Mouse (Mus musculus) embryonic facial prominence, embryonic 12.5 days (tissue): ENCODE measurements around the gene Igfbp6. TPM values are rescaled to one million over a fixed set of nuclear protein-coding genes. Genes with fewer than 3 reads are reported as not detected.
A peak's percentile ranks its signal among the peaks of the same experiment; 100 is the strongest.

ENCODE experiments used
- ATAC-seq: fragments of 200-750 bp; cut with Nextera tagmentation; 2 replicates; pipeline ENCODE4 v1.8.0; 2017; ENCODE audit not compliant: insufficient number of reproducible peaks, insufficient read depth, low FRiP score, low TSS enrichment
- H3K27ac ChIP-seq: fragments of 300-500 bp; sonication (generic); 2 replicates; pipeline ENCODE4 v1.5.1; 2016; ENCODE audit warnings: mild to moderate bottlenecking
- H3K27me3 ChIP-seq: fragments of 300-500 bp; sonication (generic); 2 replicates; pipeline ENCODE4 v1.6.1; 2016; ENCODE audit warnings: mild to moderate bottlenecking, moderate library complexity
- H3K36me3 ChIP-seq: fragments of 300-500 bp; sonication (generic); 2 replicates; pipeline ENCODE4 v1.6.1; 2016; ENCODE audit warnings: mild to moderate bottlenecking
- H3K4me1 ChIP-seq: fragments of 300-500 bp; sonication (generic); 2 replicates; pipeline ENCODE4 v1.6.1; 2016
- H3K4me2 ChIP-seq: fragments of 300-500 bp; sonication (generic); replicated peaks from 2 replicates; pipeline ENCODE4 v1.6.1; 2016; ENCODE audit warnings: mild to moderate bottlenecking, moderate library complexity
- H3K4me3 ChIP-seq: fragments of 300-500 bp; sonication (generic); 2 replicates; pipeline ENCODE4 v1.5.1; 2016; ENCODE audit warnings: mild to moderate bottlenecking
- H3K9ac ChIP-seq: fragments of 300-500 bp; sonication (generic); 2 replicates; pipeline ENCODE4 v1.6.1; 2016; ENCODE audit warnings: mild to moderate bottlenecking, moderate library complexity
- H3K9me3 ChIP-seq: fragments of 300-500 bp; sonication (generic); 2 replicates; pipeline ENCODE4 v1.6.1; 2016; ENCODE audit warnings: mild to moderate bottlenecking, moderate library complexity
- WGBS: fragments of 180-500 bp; shearing (Covaris S2); methylation state at CpG from one replicate; pipeline ENCODE4 v1.1.7; 2016; 5-methylcytosine and 5-hydroxymethylcytosine counted together
- polyA plus RNA-seq: library from polyadenylated mRNA; unstranded; fragments of >200 nt; fragmentation: Nextera tagmentation; extraction: Ambion mirVana; gene quantifications from 2 replicates; pipeline ENCODE4 v1.2.1, GENCODE M21; 2016

Igfbp6 gene
- polyA plus RNA-seq, 1 experiment from 2014 or later: 0.92 TPM

DNA sequence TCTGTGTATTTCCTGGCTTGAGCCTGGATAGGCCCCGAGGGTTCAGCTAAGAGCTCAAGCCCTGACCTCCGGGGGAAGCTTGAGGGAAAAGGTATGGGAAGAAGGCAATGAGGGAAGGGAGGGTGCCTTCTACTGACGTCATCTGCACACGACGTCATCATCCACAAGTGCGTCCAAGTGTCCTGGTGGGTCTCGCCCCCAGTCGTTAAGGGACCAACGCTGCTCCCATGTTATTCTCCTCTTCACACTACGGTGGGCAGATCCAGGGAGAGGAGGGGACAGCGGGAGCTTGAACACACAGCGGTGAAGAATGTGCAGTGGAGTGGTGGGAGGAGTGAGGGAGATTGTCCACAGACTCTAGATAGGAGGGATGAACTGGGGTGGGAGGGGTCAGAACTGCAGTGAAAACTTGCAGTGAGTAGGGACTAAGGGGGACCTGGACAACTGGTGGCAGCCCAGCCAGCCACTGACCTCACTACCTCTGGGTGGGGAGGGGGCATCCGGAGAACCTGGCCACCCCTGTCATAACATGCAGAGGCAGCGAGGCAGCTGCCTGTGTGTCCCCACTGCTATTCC, 40.7 kb upstream of the Igfbp6 start:
- Histone ChIP-seq H3K27ac (peak overlapping the region; percentile 96), H3K36me3 (peaks cover 14% of the 10 kb centered on the region; the same call in 1 of the 2 replicates), H3K4me3 (peak overlapping the region; percentile 41), H3K27me3 (peaks cover 15% of the 10 kb centered on the region; the same call in 1 of the 2 replicates), H3K4me2 (peak overlapping the region; percentile 81), H3K9ac (peak overlapping the region; percentile 61), H3K4me1 (peaks cover 80% of the 10 kb centered on the region), H3K9me3 (no peaks in the 10 kb centered on the region)
- ATAC-seq: no peak
- WGBS: 7% methylated on average over 14 of the region's 14 CpGs

DNA sequence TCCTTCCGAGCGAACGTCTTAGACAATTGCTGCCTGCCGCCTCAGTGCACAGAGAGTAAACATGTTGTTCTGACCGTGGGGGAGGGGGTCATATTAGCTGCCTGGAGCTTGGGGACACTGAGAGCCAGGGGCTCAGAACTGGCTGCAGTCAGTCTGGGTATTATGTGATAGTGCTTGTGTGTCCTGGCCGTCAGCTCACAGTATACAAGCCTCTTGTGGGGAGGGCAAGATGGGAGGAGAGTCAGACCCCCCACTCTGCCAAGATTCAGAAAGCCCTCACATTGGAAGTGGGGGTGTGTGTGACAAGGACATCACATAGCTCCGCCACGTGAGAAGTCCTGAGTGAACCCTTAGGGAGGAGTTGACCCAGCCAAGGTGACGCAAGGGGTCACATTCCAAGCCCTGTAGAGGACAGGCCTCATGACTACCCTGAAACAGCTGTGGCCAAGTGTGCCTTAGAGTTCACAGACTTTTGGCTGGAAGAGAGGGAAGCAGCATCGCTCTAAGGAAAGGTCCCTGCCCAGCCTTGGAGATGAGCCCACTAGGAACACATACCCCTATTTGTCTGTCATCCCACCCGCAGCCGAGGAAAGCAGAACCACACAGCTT, 40.1 kb upstream of the Igfbp6 start:
- H3K9ac ChIP-seq: peak overlapping the region; percentile 61; the same call in 1 of the 2 replicates
- peaks cover 18% of the 10 kb centered on the region; the same call in 1 of the 2 replicates for H3K36me3 ChIP-seq
- 12% methylated on average over 12 of the region's 12 CpGs for WGBS
- H3K4me3 ChIP-seq: peak overlapping the region; percentile 41
- no peaks in the 10 kb centered on the region for H3K9me3 ChIP-seq
- peaks cover 15% of the 10 kb centered on the region; the same call in 1 of the 2 replicates for H3K27me3 ChIP-seq
- H3K27ac ChIP-seq: peak overlapping the region; percentile 96
- H3K4me1 ChIP-seq: peaks cover 74% of the 10 kb centered on the region
- no peak for ATAC-seq
- peak overlapping the region; percentile 81 for H3K4me2 ChIP-seq

DNA sequence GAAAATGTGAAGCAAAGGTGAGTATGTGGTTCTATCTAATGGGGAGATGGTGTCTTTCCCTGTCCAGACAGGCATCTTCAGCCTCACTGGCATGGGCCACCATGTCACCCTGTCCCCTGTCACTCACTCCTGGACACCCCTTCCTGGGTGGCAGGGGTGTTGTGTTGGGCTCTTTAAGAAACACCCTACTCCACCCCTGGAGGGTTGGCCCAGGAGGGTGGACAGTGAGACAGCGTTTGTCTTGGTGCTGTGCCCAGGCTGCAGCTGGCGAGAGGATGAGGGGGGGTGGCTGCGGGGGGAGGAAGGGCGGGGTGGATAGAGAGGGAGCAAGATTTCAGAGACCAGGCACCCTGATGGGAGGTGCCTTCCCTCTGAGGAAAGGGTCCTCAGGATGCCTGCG, 38.8 kb upstream of the Igfbp6 start:
- 60% methylated on average over 5 of the region's 5 CpGs for WGBS
- H3K9me3 ChIP-seq: no peaks in the 10 kb centered on the region
- ATAC-seq: no peak
- peak overlapping the region; percentile 24; the same call in 1 of the 2 replicates for H3K4me2 ChIP-seq
- H3K36me3 ChIP-seq: peaks cover 31% of the 10 kb centered on the region
- peaks cover 15% of the 10 kb centered on the region; the same call in 1 of the 2 replicates for H3K27me3 ChIP-seq
- H3K27ac ChIP-seq: peak overlapping the region; percentile 51
- H3K4me3 ChIP-seq: no peak overlapping the region
- H3K4me1 ChIP-seq: peaks cover 67% of the 10 kb centered on the region
- no peak overlapping the region for H3K9ac ChIP-seq

DNA sequence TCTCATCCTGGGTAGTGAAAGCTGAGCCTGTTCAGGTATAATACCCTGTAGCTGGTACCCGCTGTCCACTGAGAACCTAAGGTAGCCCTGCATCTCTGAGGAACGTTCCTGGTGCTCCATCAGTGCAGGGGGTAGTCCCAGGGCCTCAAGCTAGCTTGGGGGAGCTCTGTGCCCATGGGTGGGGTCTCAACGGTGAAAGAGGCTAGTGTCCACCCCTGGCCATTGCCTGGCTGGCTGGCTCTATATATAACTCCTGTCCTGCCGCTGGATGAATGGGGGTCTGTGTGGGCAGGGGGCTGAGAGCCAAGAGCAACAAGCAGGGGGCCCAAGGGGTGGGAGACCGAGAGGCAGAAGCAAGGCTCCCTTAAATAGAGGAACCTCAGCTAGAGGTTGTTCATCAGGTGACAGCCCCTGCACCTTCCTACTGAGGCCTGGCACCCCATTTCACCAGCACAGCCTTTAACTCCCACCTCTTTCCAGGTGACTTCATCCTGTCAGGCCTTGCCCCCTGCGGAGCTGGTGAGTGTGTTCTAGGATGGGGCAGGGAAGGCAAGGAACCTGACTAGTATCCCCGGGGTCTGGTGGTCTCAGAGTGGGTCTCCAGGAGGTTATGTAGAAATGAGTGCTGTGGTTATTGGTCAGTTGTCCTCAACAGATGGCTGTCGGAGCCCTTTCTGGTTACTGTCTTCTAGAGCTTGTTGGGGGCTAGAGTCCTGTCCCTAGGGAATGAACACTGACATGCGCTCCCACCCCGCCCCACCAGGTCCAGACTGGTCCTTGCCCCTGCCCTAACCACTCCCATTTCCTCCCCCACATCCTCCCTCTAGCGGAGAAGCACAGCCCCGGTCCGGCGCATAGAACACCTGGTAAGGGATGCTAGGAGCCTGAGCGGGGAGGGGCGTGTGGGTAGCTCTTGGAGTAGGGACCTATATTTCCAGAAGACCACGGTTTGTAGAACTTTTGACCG, 38.1 kb upstream of the Igfbp6 start:
- H3K36me3 ChIP-seq: peaks cover 38% of the 10 kb centered on the region
- no peak overlapping the region; the same call in 1 of the 2 replicates for H3K9ac ChIP-seq
- no peak for ATAC-seq
- H3K27ac ChIP-seq: peak overlapping the region; percentile 51
- 28% methylated on average over 18 of the region's 18 CpGs for WGBS
- H3K9me3 ChIP-seq: no peaks in the 10 kb centered on the region
- peaks cover 62% of the 10 kb centered on the region for H3K4me1 ChIP-seq
- peak overlapping the region; percentile 48 for H3K4me2 ChIP-seq
- H3K27me3 ChIP-seq: peaks cover 15% of the 10 kb centered on the region; the same call in 1 of the 2 replicates
- H3K4me3 ChIP-seq: no peak overlapping the region

DNA sequence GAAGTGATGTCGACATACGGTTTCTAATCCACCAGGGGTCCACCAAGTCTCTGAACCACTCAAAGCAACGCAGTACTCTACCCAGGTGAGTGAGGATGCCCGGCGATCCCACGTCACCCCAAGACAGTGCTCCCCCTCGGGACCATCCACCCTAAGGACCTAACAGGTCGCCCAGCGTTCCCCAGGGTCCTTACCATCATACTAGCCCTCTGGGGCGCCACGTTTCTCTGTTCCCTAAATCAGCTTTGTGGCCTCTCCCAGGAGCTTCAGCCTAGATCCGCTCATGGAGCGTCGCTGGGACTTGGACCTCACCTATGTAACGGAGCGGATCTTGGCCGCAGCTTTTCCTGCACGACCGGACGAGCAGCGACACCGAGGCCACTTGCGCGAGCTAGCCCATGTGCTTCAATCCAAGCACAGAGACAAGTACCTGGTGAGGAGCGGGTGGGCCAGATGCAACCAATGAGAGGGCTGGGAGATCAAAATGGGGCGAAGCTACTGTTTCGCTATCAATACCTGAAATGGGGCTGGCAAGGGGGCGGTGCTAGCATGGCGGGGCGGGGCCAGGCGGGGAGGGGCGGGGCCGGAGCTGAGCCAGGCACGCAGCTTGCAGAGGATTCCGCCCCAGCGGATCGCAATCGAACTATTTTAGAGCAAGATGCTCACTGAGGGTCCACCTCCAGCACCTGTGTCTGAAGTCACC, 37.3 kb upstream of the Igfbp6 start:
- H3K27me3 ChIP-seq: peaks cover 15% of the 10 kb centered on the region; the same call in 1 of the 2 replicates
- ATAC-seq: no peak
- peak overlapping the region; percentile 48 for H3K4me2 ChIP-seq
- H3K9ac ChIP-seq: no peak overlapping the region; the same call in 1 of the 2 replicates
- peaks cover 54% of the 10 kb centered on the region for H3K4me1 ChIP-seq
- H3K36me3 ChIP-seq: peaks cover 46% of the 10 kb centered on the region
- peak overlapping the region; percentile 13 for H3K4me3 ChIP-seq
- no peaks in the 10 kb centered on the region for H3K9me3 ChIP-seq
- H3K27ac ChIP-seq: no peak overlapping the region
- 13% methylated on average over 37 of the region's 38 CpGs for WGBS

DNA sequence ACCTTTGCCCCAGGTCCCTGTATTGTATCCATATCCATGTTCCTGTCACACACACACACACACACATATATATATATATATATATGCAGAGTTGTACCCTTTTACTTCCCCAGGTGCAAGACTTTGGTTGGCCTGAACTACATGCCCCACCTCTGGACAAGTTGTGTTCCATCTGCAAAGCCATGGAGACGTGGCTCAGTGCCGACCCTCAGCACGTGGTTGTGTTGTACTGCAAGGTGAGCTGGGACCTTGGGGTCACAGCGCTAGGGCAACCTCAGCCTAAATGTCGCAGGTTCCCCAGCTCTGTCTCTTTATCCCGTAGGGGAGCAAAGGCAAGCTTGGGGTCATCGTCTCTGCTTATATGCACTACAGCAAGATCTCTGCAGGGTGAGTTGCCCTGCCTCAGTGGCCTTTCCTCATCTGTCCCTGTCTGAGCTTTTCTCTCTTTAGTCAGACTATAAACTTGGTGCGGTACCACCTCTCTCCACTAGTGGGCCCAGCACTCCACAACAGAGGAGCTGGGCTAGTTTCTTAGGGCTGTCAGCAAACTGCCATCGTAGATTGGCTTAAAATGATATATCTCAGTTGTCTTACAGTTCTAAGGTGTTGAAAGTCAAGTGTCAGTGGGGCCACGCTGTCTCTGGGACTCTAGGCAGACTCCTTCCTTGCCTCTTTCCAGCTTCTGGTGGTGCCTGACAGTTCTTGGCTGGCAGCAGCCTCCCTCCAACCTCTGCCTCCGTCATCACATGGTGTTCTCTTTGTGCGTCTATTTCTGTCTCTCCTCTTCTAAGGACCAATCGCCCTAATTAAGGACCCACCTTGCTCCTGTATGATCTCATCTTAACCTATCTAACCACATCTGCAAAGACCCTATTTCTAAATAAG, 36.2 kb upstream of the Igfbp6 start:
- WGBS: 43% methylated on average over 13 of the region's 13 CpGs
- Histone ChIP-seq H3K4me3 (no peak overlapping the region), H3K27me3 (peaks cover 15% of the 10 kb centered on the region; the same call in 1 of the 2 replicates), H3K9ac (no peak overlapping the region), H3K27ac (no peak overlapping the region), H3K4me1 (peaks cover 44% of the 10 kb centered on the region), H3K4me2 (no peak overlapping the region), H3K36me3 (peaks cover 57% of the 10 kb centered on the region), H3K9me3 (no peaks in the 10 kb centered on the region)
- no peak for ATAC-seq

DNA sequence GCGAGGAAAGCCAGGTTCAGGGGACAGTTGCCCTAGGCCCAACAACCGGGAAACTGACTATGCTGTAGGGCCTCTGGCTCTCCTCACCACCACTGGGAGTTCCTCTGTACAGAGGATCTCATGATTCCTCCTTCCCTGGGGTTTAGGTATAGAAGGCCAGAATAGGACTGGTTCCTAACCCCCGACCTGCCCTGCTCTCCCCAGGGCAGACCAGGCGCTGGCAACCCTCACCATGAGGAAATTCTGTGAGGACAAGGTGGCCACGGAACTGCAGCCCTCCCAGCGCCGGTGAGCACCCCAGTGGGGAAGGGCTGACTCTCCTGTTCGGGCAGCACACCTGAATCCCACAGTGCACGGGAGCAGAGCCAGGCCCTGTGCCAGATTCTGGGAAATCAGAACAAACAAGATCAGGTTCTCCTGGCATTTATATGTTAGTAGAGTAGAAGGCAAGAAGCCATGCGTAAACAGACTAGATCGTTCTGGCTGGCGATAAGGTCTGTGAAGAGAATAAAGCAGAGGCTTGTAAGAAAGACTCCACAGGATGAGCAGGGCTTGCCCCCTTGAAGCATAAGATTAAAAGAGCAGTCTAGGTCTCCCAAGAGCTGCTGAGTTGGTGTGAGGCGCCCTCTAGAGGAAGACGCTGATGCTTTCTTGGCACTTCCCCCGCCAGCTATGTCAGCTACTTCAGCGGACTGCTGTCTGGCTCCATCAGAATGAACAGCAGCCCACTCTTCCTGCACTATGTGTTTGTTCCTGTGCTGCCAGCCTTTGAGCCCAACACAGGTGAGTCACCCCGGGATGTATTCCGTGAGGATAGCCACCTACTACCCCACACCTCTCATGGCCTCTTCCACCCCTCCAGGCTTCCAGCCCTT, 35.3 kb upstream of the Igfbp6 start:
- no peak overlapping the region for H3K4me3 ChIP-seq
- H3K27ac ChIP-seq: no peak overlapping the region
- WGBS: 54% methylated on average over 18 of the region's 18 CpGs
- H3K36me3 ChIP-seq: peaks cover 65% of the 10 kb centered on the region
- H3K9me3 ChIP-seq: no peaks in the 10 kb centered on the region
- H3K27me3 ChIP-seq: peaks cover 15% of the 10 kb centered on the region; the same call in 1 of the 2 replicates
- H3K4me1 ChIP-seq: peaks cover 34% of the 10 kb centered on the region
- H3K9ac ChIP-seq: no peak overlapping the region
- no peak overlapping the region for H3K4me2 ChIP-seq
- no peak for ATAC-seq

DNA sequence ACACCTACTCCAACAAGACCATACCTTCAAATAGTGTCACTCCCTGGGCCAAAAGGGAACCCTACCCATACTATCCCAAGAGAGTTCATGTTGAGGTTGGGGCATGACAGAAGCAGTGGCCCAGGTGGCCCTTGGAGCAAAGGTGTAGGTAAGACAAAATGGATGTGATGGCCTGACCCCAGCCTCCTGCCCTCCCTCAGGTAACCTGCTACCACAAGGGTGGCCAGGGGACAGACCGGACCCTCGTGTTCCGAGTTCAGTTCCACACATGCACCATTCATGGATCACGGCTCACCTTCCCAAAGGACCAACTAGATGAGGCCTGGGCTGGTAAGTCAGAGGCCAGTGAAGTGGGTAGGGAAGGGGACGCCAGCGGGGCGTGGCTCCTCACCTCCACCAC, 33.9 kb upstream of the Igfbp6 start:
- H3K36me3 ChIP-seq: peaks cover 74% of the 10 kb centered on the region
- H3K27ac ChIP-seq: no peak overlapping the region
- WGBS: 95% methylated on average over 7 of the region's 7 CpGs
- H3K9me3 ChIP-seq: no peaks in the 10 kb centered on the region
- H3K4me2 ChIP-seq: no peak overlapping the region
- H3K4me1 ChIP-seq: peaks cover 22% of the 10 kb centered on the region
- H3K9ac ChIP-seq: no peak overlapping the region
- ATAC-seq: no peak
- H3K27me3 ChIP-seq: peaks cover 12% of the 10 kb centered on the region; the same call in 1 of the 2 replicates
- H3K4me3 ChIP-seq: no peak overlapping the region

DNA sequence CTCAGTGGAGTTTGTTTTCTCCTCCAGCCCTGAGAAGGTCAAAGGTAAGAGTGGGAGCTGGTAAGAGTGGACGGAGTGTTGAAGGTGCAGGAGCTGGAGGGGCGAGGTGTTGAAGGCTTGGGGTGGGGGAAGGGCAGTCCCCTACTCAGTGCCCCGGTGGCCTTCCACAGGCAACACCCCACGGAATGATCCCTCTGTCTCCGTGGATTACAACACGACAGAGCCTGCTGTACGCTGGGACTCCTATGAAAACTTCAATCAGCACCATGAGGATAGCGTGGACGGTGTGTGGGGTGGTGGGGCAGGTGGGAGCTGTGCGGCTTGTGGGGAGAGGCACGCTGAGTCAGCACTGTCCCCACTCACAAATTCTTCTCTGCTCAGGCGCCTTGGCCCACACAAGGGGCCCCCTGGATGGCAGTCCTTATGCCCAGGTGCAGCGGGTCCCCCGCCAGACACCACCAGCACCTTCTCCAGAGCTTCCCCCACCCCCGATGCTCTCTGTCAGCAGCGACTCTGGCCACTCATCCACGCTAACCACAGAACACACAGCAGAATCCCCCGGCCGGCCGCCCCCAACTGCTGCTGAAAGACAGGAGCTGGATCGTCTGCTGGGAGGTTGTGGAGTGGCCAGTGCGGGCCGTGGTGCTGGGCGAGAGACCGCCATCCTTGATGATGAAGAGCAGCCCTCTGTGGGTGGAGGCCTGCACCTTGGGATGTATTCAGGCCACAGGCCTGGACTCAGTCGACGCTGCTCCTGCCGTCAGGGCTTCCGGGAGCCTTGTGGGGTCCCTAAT, 33.3 kb upstream of the Igfbp6 start:
- no peak for ATAC-seq
- Histone ChIP-seq H3K9ac (no peak overlapping the region), H3K27ac (no peak overlapping the region), H3K9me3 (no peaks in the 10 kb centered on the region), H3K36me3 (peaks cover 77% of the 10 kb centered on the region), H3K4me1 (peaks cover 16% of the 10 kb centered on the region), H3K4me3 (no peak overlapping the region), H3K4me2 (no peak overlapping the region), H3K27me3 (peaks cover 5% of the 10 kb centered on the region; the same call in 1 of the 2 replicates)
- 84% methylated on average over 29 of the region's 29 CpGs for WGBS
